Mouse (Mus musculus) MEL-GATA-1-ER (cell line): ENCODE measurements around the gene Olfr722.
"Not testable (repeated sequence)": the region's sequence is repeated elsewhere in the genome, so short reads cannot be mapped to it uniquely, and the experiment has no call there.

Experiments
- DNase-seq: peaks from one replicate; pipeline ENCODE4 v3.0.0-alpha.2; 2012; ENCODE audit warnings: low read depth; ENCODE audit errors: extremely low read depth

The Olfr722 gene

GRCm38 (mm10) chr14:49901899-49902298, at the start of gene Olfr722:
TSS of gene Olfr722 (minus strand) at chr14:49901999.
- no peak for DNase-seq

GRCm38 (mm10) chr14:49931687-49932086, 29.9 kb upstream of the Olfr722 start, which contains the start of gene Olfr723:
TSS of gene Olfr723 (minus strand) at chr14:49931787.
- not testable (repeated sequence) for DNase-seq

- DNase-seq, result peak; percentile 3
Measured at GRCm38 (mm10) chr14:49860387-49860786, 41.4 kb downstream of the Olfr722 start.
